Mouse (Mus musculus): Measurements from ENCODE around the gene Ran. TPM values are rescaled to one million over a fixed set of nuclear protein-coding genes. Genes with fewer than 3 reads are reported as not detected.

The Ran gene
- polyA plus RNA-seq, 1 experiment = 738 TPM

DNA sequence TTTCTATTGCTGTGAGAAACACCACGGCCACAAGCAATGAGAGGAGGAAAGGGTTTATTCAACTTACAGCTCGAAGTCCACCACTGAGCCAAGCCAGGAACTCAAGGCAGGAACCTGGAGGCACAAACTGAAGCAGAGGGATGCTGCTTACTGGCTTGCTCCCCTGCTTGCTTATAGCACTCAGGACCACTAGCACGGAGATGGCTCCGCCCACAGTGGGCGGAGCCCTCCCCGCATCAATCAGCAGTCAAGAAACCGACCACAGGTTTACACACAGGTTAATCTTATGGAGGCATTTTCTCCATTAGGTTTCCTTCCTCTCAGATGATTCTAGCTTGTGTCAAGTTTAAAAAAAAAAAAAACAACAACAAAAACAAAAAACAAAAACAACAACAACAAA is 39.0 kb upstream of the Ran start:
- Histone ChIP-seq H3K79me3 (ENCODE audit: low read depth) (no peaks in the 10 kb centered on the region), H3K79me2 (ENCODE audit: control insufficient read depth, insufficient read depth) (no peaks in the 10 kb centered on the region), H3ac (ENCODE audit: control insufficient read depth, insufficient read length, low read depth) (no peak overlapping the region), H3K36me3 (ENCODE audit: control insufficient read depth, insufficient read depth) (peaks cover 10% of the 10 kb centered on the region), H3K27me3 (ENCODE audit: control insufficient read depth, insufficient read depth, insufficient read length) (no peaks in the 10 kb centered on the region), H3K4me3 (ENCODE audit: insufficient read depth, poor library complexity, severe bottlenecking) (no peak overlapping the region)
- TF ChIP-seq MYOD1 (IDR thresholded peaks at IDR 0.05; ENCODE audit: control insufficient read depth, insufficient read length, low read depth) (no peak), MYOG (IDR thresholded peaks at IDR 0.05; ENCODE audit: control insufficient read depth, extremely low read depth, insufficient read length) (no peak), CTCF (IDR thresholded peaks at IDR 0.05; ENCODE audit: control insufficient read depth, insufficient read depth, insufficient read length) (no peak), FOSL1 (IDR thresholded peaks at IDR 0.05; ENCODE audit: insufficient read depth, low read length, poor library complexity, severe bottlenecking) (no peak), MAX (IDR thresholded peaks at IDR 0.05) (no peak), USF1 (IDR thresholded peaks at IDR 0.05; ENCODE audit: low read depth) (no peak), CEBPB (IDR thresholded peaks at IDR 0.05; ENCODE audit: low read depth) (no peak)

DNA sequence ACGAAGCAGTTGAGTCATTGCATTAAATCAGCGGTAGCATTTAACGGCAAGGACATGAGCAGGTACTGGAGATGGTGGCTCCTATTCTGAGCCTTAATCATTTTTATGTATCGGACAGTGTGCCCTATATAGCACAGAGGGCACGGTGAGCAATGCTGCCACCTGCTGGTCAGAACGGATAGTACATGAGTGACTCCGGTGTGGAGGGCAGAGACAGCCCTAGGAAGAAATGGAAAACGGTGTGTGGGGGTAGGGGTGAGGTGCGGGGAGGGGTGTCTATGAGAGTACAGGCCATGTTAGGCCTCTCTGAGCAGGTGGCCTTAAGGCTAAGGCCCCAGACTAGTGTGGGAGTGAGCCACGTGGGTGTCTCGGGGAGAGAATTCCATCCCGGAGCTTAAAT is 38.3 kb upstream of the Ran start:
- Histone ChIP-seq H3K27me3 (ENCODE audit: control insufficient read depth, insufficient read depth, insufficient read length) (no peaks in the 10 kb centered on the region), H3ac (ENCODE audit: control insufficient read depth, insufficient read length, low read depth) (no peak overlapping the region), H3K4me3 (ENCODE audit: insufficient read depth, poor library complexity, severe bottlenecking) (no peak overlapping the region), H3K79me2 (ENCODE audit: control insufficient read depth, insufficient read depth) (no peaks in the 10 kb centered on the region), H3K36me3 (ENCODE audit: control insufficient read depth, insufficient read depth) (peaks cover 16% of the 10 kb centered on the region), H3K79me3 (ENCODE audit: low read depth) (no peaks in the 10 kb centered on the region)
- TF ChIP-seq CEBPB (IDR thresholded peaks at IDR 0.05; ENCODE audit: low read depth) (no peak), CTCF (IDR thresholded peaks at IDR 0.05; ENCODE audit: control insufficient read depth, insufficient read depth, insufficient read length) (peak; percentile 68)

DNA sequence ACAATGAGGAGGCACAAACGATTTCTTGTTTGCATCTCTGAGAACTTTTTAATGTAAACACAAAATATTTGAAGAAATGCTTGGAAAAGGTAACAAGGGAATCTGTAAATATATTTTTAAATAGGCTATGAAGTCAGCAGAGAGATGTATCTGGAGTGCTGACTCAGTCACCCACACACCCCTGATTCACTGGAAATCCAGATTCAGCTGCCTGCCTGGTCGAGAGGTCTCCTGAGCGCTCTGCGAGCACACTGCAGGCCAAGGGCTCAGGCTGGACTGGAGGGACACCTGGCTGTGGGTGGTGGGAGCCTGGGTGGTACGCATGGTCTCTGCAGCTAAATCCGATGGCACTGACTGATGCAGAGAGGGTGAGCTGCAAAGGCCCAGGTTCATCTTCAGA is 35.3 kb upstream of the Ran start:
- Histone ChIP-seq H3K27me3 (ENCODE audit: control insufficient read depth, insufficient read depth, insufficient read length) (no peaks in the 10 kb centered on the region), H3K79me3 (ENCODE audit: low read depth) (no peaks in the 10 kb centered on the region), H3ac (ENCODE audit: control insufficient read depth, insufficient read length, low read depth) (no peak overlapping the region), H3K79me2 (ENCODE audit: control insufficient read depth, insufficient read depth) (no peaks in the 10 kb centered on the region), H3K4me3 (ENCODE audit: insufficient read depth, poor library complexity, severe bottlenecking) (no peak overlapping the region), H3K36me3 (ENCODE audit: control insufficient read depth, insufficient read depth) (peaks cover 28% of the 10 kb centered on the region)
- TF ChIP-seq FOSL1 (IDR thresholded peaks at IDR 0.05; ENCODE audit: insufficient read depth, low read length, poor library complexity, severe bottlenecking) (no peak), MAX (IDR thresholded peaks at IDR 0.05) (no peak), MYOG (IDR thresholded peaks at IDR 0.05; ENCODE audit: control insufficient read depth, extremely low read depth, insufficient read length) (no peak), MYOD1 (IDR thresholded peaks at IDR 0.05; ENCODE audit: control insufficient read depth, insufficient read length, low read depth) (no peak), CTCF (IDR thresholded peaks at IDR 0.05; ENCODE audit: control insufficient read depth, insufficient read depth, insufficient read length) (no peak), CEBPB (IDR thresholded peaks at IDR 0.05; ENCODE audit: low read depth) (no peak), USF1 (IDR thresholded peaks at IDR 0.05; ENCODE audit: low read depth) (no peak)

DNA sequence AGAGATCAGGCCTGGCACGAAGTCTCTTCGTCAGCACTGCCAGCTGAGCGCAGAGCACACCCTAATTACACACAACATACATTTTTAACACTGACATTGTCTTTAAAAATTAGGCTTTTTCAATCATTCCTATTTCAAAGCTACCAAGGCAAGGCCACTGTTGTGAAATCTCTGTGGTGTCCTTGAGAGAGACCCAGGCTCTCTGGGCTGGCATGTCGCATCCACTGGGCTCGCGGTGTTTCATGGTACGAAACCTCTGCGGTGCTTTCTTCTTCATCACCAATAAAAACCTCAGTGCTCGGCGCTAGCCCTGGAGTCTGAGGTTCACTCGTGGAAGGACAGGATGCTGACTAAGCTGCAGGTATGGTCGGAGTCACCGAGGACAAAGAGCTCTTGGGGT is 33.9 kb upstream of the Ran start:
- H3K27me3 ChIP-seq (ENCODE audit: control insufficient read depth, insufficient read depth, insufficient read length) = no peaks in the 10 kb centered on the region
- no peak overlapping the region for H3K4me3 ChIP-seq (ENCODE audit: insufficient read depth, poor library complexity, severe bottlenecking)
- H3K79me3 ChIP-seq (ENCODE audit: low read depth) = no peaks in the 10 kb centered on the region
- H3K36me3 ChIP-seq (ENCODE audit: control insufficient read depth, insufficient read depth) = peaks cover 36% of the 10 kb centered on the region
- H3ac ChIP-seq (ENCODE audit: control insufficient read depth, insufficient read length, low read depth) = no peak overlapping the region
- H3K79me2 ChIP-seq (ENCODE audit: control insufficient read depth, insufficient read depth) = no peaks in the 10 kb centered on the region
- no peak for TF ChIP-seq CEBPB (IDR thresholded peaks at IDR 0.05; ENCODE audit: low read depth)
- TF ChIP-seq FOSL1 (IDR thresholded peaks at IDR 0.05; ENCODE audit: insufficient read depth, low read length, poor library complexity, severe bottlenecking) = no peak
- TF ChIP-seq USF1 (IDR thresholded peaks at IDR 0.05; ENCODE audit: low read depth) = no peak
- no peak for TF ChIP-seq MAX (IDR thresholded peaks at IDR 0.05)
- TF ChIP-seq CTCF (IDR thresholded peaks at IDR 0.05; ENCODE audit: control insufficient read depth, insufficient read depth, insufficient read length) = no peak
- no peak for TF ChIP-seq MYOG (IDR thresholded peaks at IDR 0.05; ENCODE audit: control insufficient read depth, extremely low read depth, insufficient read length)
- TF ChIP-seq MYOD1 (IDR thresholded peaks at IDR 0.05; ENCODE audit: control insufficient read depth, insufficient read length, low read depth) = no peak

DNA sequence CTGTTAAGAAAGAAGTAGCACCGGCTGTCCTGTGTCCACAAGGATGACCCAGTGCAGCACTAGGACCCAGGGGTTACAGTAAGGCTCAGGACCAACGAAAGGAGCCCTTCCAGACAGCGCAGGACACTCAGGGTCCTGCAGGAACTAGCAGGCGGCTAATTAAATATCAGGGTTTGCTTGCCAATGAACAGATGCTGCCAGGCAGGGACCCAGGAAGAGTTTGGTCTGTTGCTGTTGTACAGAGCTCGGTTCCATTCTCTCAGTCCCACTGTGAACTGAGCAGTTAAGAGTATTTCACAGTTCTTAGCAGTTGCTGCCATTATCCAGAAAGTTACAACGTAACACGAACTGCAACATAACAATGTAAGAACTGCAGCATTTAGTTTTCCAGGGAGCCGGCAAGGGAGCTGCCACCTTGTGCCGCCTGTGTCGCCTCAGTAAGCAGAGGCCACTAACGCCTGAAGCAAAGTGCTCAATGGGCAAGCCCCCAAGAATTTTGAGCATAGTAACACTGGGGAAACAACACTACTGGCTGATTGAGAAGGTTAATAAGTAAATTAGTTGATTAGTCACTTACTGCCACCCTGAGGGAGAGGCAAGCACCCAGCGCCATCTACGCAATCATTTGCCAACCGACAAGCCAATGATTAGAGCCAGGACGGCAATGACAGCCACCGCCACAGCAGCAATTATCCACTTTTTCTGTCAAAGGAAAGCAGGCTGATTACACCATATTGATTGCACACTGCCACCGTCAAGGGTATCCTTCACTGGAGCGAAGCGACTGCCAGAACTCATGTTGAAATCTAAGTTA is 32.5 kb upstream of the Ran start:
- Histone ChIP-seq H3K36me3 (ENCODE audit: control insufficient read depth, insufficient read depth) (peaks cover 48% of the 10 kb centered on the region), H3K4me3 (ENCODE audit: insufficient read depth, poor library complexity, severe bottlenecking) (no peak overlapping the region), H3K79me3 (ENCODE audit: low read depth) (no peaks in the 10 kb centered on the region), H3K79me2 (ENCODE audit: control insufficient read depth, insufficient read depth) (no peaks in the 10 kb centered on the region), H3ac (ENCODE audit: control insufficient read depth, insufficient read length, low read depth) (no peak overlapping the region), H3K27me3 (ENCODE audit: control insufficient read depth, insufficient read depth, insufficient read length) (no peaks in the 10 kb centered on the region)
- TF ChIP-seq MYOG (IDR thresholded peaks at IDR 0.05; ENCODE audit: control insufficient read depth, extremely low read depth, insufficient read length) = no peak
- no peak for TF ChIP-seq CEBPB (IDR thresholded peaks at IDR 0.05; ENCODE audit: low read depth)
- no peak for TF ChIP-seq MAX (IDR thresholded peaks at IDR 0.05)
- no peak for TF ChIP-seq CTCF (IDR thresholded peaks at IDR 0.05; ENCODE audit: control insufficient read depth, insufficient read depth, insufficient read length)
- no peak for TF ChIP-seq USF1 (IDR thresholded peaks at IDR 0.05; ENCODE audit: low read depth)
- no peak for TF ChIP-seq FOSL1 (IDR thresholded peaks at IDR 0.05; ENCODE audit: insufficient read depth, low read length, poor library complexity, severe bottlenecking)
- TF ChIP-seq MYOD1 (IDR thresholded peaks at IDR 0.05; ENCODE audit: control insufficient read depth, insufficient read length, low read depth) = no peak

Data from C2C12 (cell line).